Mouse (Mus musculus): ENCODE measurements around the gene Fam83d.

DNA sequence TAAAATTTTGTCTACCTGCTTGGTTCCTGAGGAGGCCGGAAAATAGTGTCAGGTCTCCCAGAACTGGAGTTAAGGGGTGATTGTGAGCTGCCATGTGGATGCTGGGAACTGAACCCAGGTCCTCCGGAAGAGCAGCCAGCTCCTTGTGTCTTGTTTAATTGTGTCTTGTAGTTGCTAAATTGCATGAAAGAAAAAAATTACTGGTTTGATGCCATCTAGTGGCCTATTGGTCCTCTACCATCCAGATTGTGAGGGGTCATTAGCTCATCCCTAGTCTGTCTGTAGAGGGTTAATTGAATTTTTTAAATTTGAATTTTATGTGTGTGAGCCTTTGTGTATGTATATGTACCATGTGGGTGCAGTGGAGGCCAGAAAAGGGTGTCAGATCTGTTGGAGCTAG lies 60.2 kb downstream of the Fam83d start:
- TF ChIP-seq CTCF (IDR thresholded peaks at IDR 0.05; ENCODE audit: extremely low read depth, insufficient read depth, low read length) (no peak), POLR2A (IDR thresholded peaks at IDR 0.05; ENCODE audit: extremely low read depth, insufficient read depth, low read length) (no peak)

All from cortical plate, adult 2 months (tissue).